Mouse (Mus musculus) myocyte (in vitro differentiated cells): ENCODE results near the gene Cabp2.

ENCODE experiments used
- MAX ChIP-seq: IDR thresholded peaks from one replicate; pipeline ENCODE4 v1.6.1; 2011; ENCODE audit warnings: low read depth, mild to moderate bottlenecking, control low read depth
- POLR2A ChIP-seq: IDR thresholded peaks from one replicate; pipeline ENCODE4 v1.6.1; 2011; ENCODE audit warnings: low read depth, mild to moderate bottlenecking, control low read depth, moderate library complexity; ENCODE audit not compliant: insufficient read length
- POLR2AphosphoS2 ChIP-seq: IDR thresholded peaks from one replicate; pipeline ENCODE4 v1.6.1; 2011; ENCODE audit warnings: low read depth, control low read depth; ENCODE audit not compliant: insufficient read length
- TCF12 ChIP-seq: IDR thresholded peaks from one replicate; pipeline ENCODE4 v1.6.1; 2011; ENCODE audit warnings: mild to moderate bottlenecking, control low read depth; ENCODE audit not compliant: poor library complexity, insufficient read depth, severe bottlenecking
- USF1 ChIP-seq: IDR thresholded peaks from one replicate; pipeline ENCODE4 v1.6.1; 2011; ENCODE audit warnings: low read depth, mild to moderate bottlenecking, control low read depth, moderate library complexity

GRCm38 (mm10) chr19:4070756-4071155 lies 10.6 kb upstream of the Cabp2 start:
- TF ChIP-seq MAX, result no peak
- no peak for TF ChIP-seq POLR2A
- no peak for TF ChIP-seq TCF12
- TF ChIP-seq POLR2AphosphoS2, result no peak
- no peak for TF ChIP-seq USF1
